Mouse (Mus musculus): ENCODE results near the gene Gm37240. TPM values are rescaled to one million over a fixed set of nuclear protein-coding genes. Genes with fewer than 3 reads are reported as not detected.

The Gm37240 gene
- total RNA-seq, 2 experiments from 2014 or later: 3.9 to 6.6 TPM

GRCm38 (mm10) chr3:85254526-85254925 is 632.8 kb downstream of the Gm37240 start:
- no peak for DNase-seq

- no peak for DNase-seq
Measured at GRCm38 (mm10) chr3:85251631-85252030, 635.7 kb downstream of the Gm37240 start.

GRCm38 (mm10) chr3:85246131-85246530 is 641.2 kb downstream of the Gm37240 start:
- no peak for DNase-seq

GRCm38 (mm10) chr3:85236546-85236945 is 650.8 kb downstream of the Gm37240 start:
- DNase-seq: peak; percentile 19

GRCm38 (mm10) chr3:85232846-85233245 is 654.5 kb downstream of the Gm37240 start:
- DNase-seq: no peak

GRCm38 (mm10) chr3:85222046-85222445 is 665.3 kb downstream of the Gm37240 start:
- DNase-seq: no peak

GRCm38 (mm10) chr3:85214926-85215325 is 672.4 kb downstream of the Gm37240 start:
- DNase-seq: no peak

- peak; percentile 18 for DNase-seq
Measured at GRCm38 (mm10) chr3:85212751-85213350, 674.5 kb downstream of the Gm37240 start.

- DNase-seq: no peak
Measured at GRCm38 (mm10) chr3:85209887-85210844, 677.2 kb downstream of the Gm37240 start.

- no peak for DNase-seq
Measured at GRCm38 (mm10) chr3:85206475-85206874, 680.8 kb downstream of the Gm37240 start.

GRCm38 (mm10) chr3:85205911-85206310 is 681.4 kb downstream of the Gm37240 start:
- DNase-seq: no peak

GRCm38 (mm10) chr3:85203659-85204058 is 683.7 kb downstream of the Gm37240 start:
- no peak for DNase-seq

GRCm38 (mm10) chr3:85202726-85203125 is 684.6 kb downstream of the Gm37240 start:
- no peak for DNase-seq

- no peak for DNase-seq
Measured at GRCm38 (mm10) chr3:85201785-85202184, 685.5 kb downstream of the Gm37240 start.

- peak; percentile 41 for DNase-seq
Measured at GRCm38 (mm10) chr3:85198496-85198895, 688.8 kb downstream of the Gm37240 start.

GRCm38 (mm10) chr3:85197148-85197547 is 690.2 kb downstream of the Gm37240 start:
- DNase-seq: no peak

GRCm38 (mm10) chr3:85196591-85196990 is 690.7 kb downstream of the Gm37240 start:
- DNase-seq: no peak

- peak; percentile 18 for DNase-seq
Measured at GRCm38 (mm10) chr3:85195068-85195481, 692.2 kb downstream of the Gm37240 start.

GRCm38 (mm10) chr3:85189791-85190190 is 697.5 kb downstream of the Gm37240 start:
- DNase-seq: no peak

GRCm38 (mm10) chr3:85188364-85188763 is 699.0 kb downstream of the Gm37240 start:
- DNase-seq: no peak

- peak; percentile 39 for DNase-seq
Measured at GRCm38 (mm10) chr3:85186661-85187076, 700.6 kb downstream of the Gm37240 start.

GRCm38 (mm10) chr3:85185827-85186226 is 701.5 kb downstream of the Gm37240 start:
- DNase-seq: no peak

- DNase-seq: no peak
Measured at GRCm38 (mm10) chr3:85184916-85185315, 702.4 kb downstream of the Gm37240 start.
